ENCODE assay signal across 9 mouse cellular contexts in the genomic region with DNA sequence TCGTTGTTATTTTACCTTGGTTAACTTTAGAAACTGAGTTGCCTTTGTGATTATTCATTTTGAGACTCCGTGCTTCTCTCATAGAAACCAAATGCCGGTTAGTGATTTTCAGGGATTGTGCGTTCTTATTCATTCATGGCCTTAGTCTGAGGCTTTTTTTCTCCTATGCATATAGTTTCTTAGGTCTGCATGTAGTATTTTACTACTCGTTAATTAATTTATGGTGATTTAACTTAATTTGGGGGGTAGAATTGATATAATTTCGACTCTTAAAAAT. TPM values are rescaled to one million over a fixed set of nuclear protein-coding genes. Genes with fewer than 3 reads are reported as not detected.
DNase-seq lines count a peak whose midpoint lies in the region; ATAC-seq lines count a peak whose summit lies in the region.
"Had no signal": no experiment of that assay in that cellular context is flagged by ENCODE, and none has a peak within 500 bp of the region (broad histone marks: within the 10 kb centered on the region; RNA-seq: fewer than 3 reads in every experiment).

No protein-coding gene starts in this region.

- WGBS in lung, embryonic 15.5 days, result 3% methylated on average over 6 of the region's 6 CpGs
- WGBS in forebrain, embryonic 12.5 days, result 1% methylated on average over 6 of the region's 6 CpGs
- WGBS in limb, embryonic 12.5 days, result 4% methylated on average over 6 of the region's 6 CpGs
- WGBS in stomach, embryonic 14.5 days, result 5% methylated on average over 6 of the region's 6 CpGs

- peak overlapping the region; percentile 69 for H3K4me3 ChIP-seq in lung, embryonic 15.5 days
- peak overlapping the region; percentile 64 for H3K4me3 ChIP-seq in forebrain, embryonic 12.5 days (replicated peaks)
- peak overlapping the region; percentile 66 for H3K4me3 ChIP-seq in limb, embryonic 12.5 days (replicated peaks)
- H3K4me3 ChIP-seq in stomach, embryonic 14.5 days (ENCODE audit: low read depth, low read length), result peak overlapping the region; percentile 62

- H3K36me3 ChIP-seq in lung, embryonic 15.5 days, result no peaks in the 10 kb centered on the region
- H3K36me3 ChIP-seq in forebrain, embryonic 12.5 days (replicated peaks), result no peaks in the 10 kb centered on the region
- H3K36me3 ChIP-seq in limb, embryonic 12.5 days, result no peaks in the 10 kb centered on the region
- H3K36me3 ChIP-seq in stomach, embryonic 14.5 days (ENCODE audit: control insufficient read depth, insufficient read depth, low read length), result no peaks in the 10 kb centered on the region

- no peak for ATAC-seq in lung, embryonic 15.5 days (ENCODE audit: borderline replicate concordance, extremely low read depth, low FRiP score, low TSS enrichment)
- ATAC-seq in forebrain, embryonic 12.5 days (ENCODE audit: low FRiP score), result no peak
- no peak for ATAC-seq in limb, embryonic 12.5 days (ENCODE audit: insufficient number of reproducible peaks, insufficient read depth, low FRiP score, low TSS enrichment, low read depth)
- no peak for ATAC-seq in stomach, embryonic 14.5 days (ENCODE audit: insufficient number of reproducible peaks, insufficient read depth, low FRiP score, low read depth)
- no peak for ATAC-seq in granulocyte monocyte progenitor cell, adult 5-6 weeks (replicated peaks; ENCODE audit: poor library complexity, severe bottlenecking)

- H3K27ac ChIP-seq in lung, embryonic 15.5 days, result peak overlapping the region; percentile 99
- H3K27ac ChIP-seq in forebrain, embryonic 12.5 days, result peak overlapping the region; percentile 100
- H3K27ac ChIP-seq in limb, embryonic 12.5 days, result peak overlapping the region; percentile 100; the same call in 1 of the 2 replicates
- no peak overlapping the region for H3K27ac ChIP-seq in stomach, embryonic 14.5 days (ENCODE audit: low read length)

- peaks cover 7% of the 10 kb centered on the region; the same call in 1 of the 2 replicates for H3K4me1 ChIP-seq in lung, embryonic 15.5 days
- peaks cover 9% of the 10 kb centered on the region for H3K4me1 ChIP-seq in forebrain, embryonic 12.5 days
- H3K4me1 ChIP-seq in limb, embryonic 12.5 days (replicated peaks), result peaks cover 4% of the 10 kb centered on the region
- H3K4me1 ChIP-seq in stomach, embryonic 14.5 days (ENCODE audit: control insufficient read depth, insufficient read depth, low read length), result peaks cover 3% of the 10 kb centered on the region; the same call in 1 of the 2 replicates

- no peaks in the 10 kb centered on the region for H3K9me3 ChIP-seq in lung, embryonic 15.5 days
- no peaks in the 10 kb centered on the region for H3K9me3 ChIP-seq in forebrain, embryonic 12.5 days
- no peaks in the 10 kb centered on the region for H3K9me3 ChIP-seq in limb, embryonic 12.5 days
- H3K9me3 ChIP-seq in stomach, embryonic 14.5 days (ENCODE audit: control insufficient read depth, low read depth, low read length), result no peaks in the 10 kb centered on the region

- DNase-seq in lung, adult 18-20 months, result no peak
- DNase-seq in urinary bladder, postnatal 25 days (ENCODE audit: low spot score), result no peak
- no peak for DNase-seq in left cerebral cortex, adult 11 months (ENCODE audit: low spot score)

- H3K27me3 ChIP-seq in lung, embryonic 15.5 days, result no peaks in the 10 kb centered on the region
- no peaks in the 10 kb centered on the region for H3K27me3 ChIP-seq in forebrain, embryonic 12.5 days
- no peaks in the 10 kb centered on the region for H3K27me3 ChIP-seq in limb, embryonic 12.5 days
- H3K27me3 ChIP-seq in stomach, embryonic 14.5 days (ENCODE audit: control insufficient read depth, insufficient read depth, low read length), result no peaks in the 10 kb centered on the region

- H3K9ac ChIP-seq in lung, embryonic 15.5 days, result peak overlapping the region; percentile 79
- H3K9ac ChIP-seq in forebrain, embryonic 12.5 days, result peak overlapping the region; percentile 95
- peak overlapping the region; percentile 95 for H3K9ac ChIP-seq in limb, embryonic 12.5 days (replicated peaks)
- H3K9ac ChIP-seq in stomach, embryonic 14.5 days (replicated peaks; ENCODE audit: low read depth, low read length), result peak overlapping the region; percentile 70

- peak overlapping the region; percentile 68 for H3K4me2 ChIP-seq in lung, embryonic 15.5 days
- H3K4me2 ChIP-seq in forebrain, embryonic 12.5 days, result peak overlapping the region; percentile 76
- peak overlapping the region; percentile 73 for H3K4me2 ChIP-seq in limb, embryonic 12.5 days
- peak overlapping the region; percentile 50 for H3K4me2 ChIP-seq in stomach, embryonic 14.5 days (replicated peaks; ENCODE audit: low read depth, low read length)

RNA-seq across cellular contexts. Expression of a gene that starts 1.4 kb away (rescaled TPM):
- polyA plus RNA-seq in lung, embryonic 15.5 days (2015; fragmentation: Nextera tagmentation; extraction: Ambion mirVana), result 24.5 and 24.6 TPM in 2 replicates
- polyA plus RNA-seq in forebrain, embryonic 12.5 days (2016; fragmentation: Nextera tagmentation; extraction: Ambion mirVana), result 93.5 and 100 TPM in 2 replicates
- 45.2 and 50.7 TPM in 2 replicates for polyA plus RNA-seq in limb, embryonic 12.5 days (2016; fragmentation: Nextera tagmentation; extraction: Ambion mirVana)
- 21.6 and 24.6 TPM in 2 replicates for polyA plus RNA-seq in stomach, embryonic 14.5 days (2014; fragmentation: Nextera tagmentation; extraction: Ambion mirVana)
- 0.39 TPM in 1 of 2 replicates, not detected in the other for total RNA-seq in granulocyte monocyte progenitor cell, adult 5-6 weeks (2014; fragmentation: Nextera tagmentation)
- 0.30 TPM in 1 of 2 replicates, not detected in the other for total RNA-seq in granulocyte monocyte progenitor cell, adult 5-6 weeks (2017)

RNA-seq across cellular contexts. Expression of a gene that starts 49.6 kb away (rescaled TPM):
- not detected in 2 replicates for polyA plus RNA-seq in lung, embryonic 15.5 days (2015; fragmentation: Nextera tagmentation; extraction: Ambion mirVana)
- not detected in 2 replicates for polyA plus RNA-seq in forebrain, embryonic 12.5 days (2016; fragmentation: Nextera tagmentation; extraction: Ambion mirVana)
- polyA plus RNA-seq in limb, embryonic 12.5 days (2016; fragmentation: Nextera tagmentation; extraction: Ambion mirVana), result not detected in 2 replicates
- polyA plus RNA-seq in stomach, embryonic 14.5 days (2014; fragmentation: Nextera tagmentation; extraction: Ambion mirVana), result not detected in 2 replicates
- total RNA-seq in granulocyte monocyte progenitor cell, adult 5-6 weeks (2014; fragmentation: Nextera tagmentation), result not detected in 2 replicates
- total RNA-seq in granulocyte monocyte progenitor cell, adult 5-6 weeks (2017), result 0.26 TPM in 2 replicates
- total RNA-seq: hematopoietic stem cell, adult 5-6 weeks had no signal

RNA-seq across cellular contexts. Expression of a gene that starts 49.6 kb away (rescaled TPM):
- not detected in 2 replicates for polyA plus RNA-seq in lung, embryonic 15.5 days (2015; fragmentation: Nextera tagmentation; extraction: Ambion mirVana)
- not detected in 2 replicates for polyA plus RNA-seq in forebrain, embryonic 12.5 days (2016; fragmentation: Nextera tagmentation; extraction: Ambion mirVana)
- polyA plus RNA-seq in limb, embryonic 12.5 days (2016; fragmentation: Nextera tagmentation; extraction: Ambion mirVana), result not detected in 2 replicates
- not detected in 2 replicates for polyA plus RNA-seq in stomach, embryonic 14.5 days (2014; fragmentation: Nextera tagmentation; extraction: Ambion mirVana)
- total RNA-seq in granulocyte monocyte progenitor cell, adult 5-6 weeks (2014; fragmentation: Nextera tagmentation), result not detected in 2 replicates
- not detected in 2 replicates for total RNA-seq in granulocyte monocyte progenitor cell, adult 5-6 weeks (2017)
- total RNA-seq: hematopoietic stem cell, adult 5-6 weeks had no signal

RNA-seq across cellular contexts. Expression of a gene that starts 55.4 kb away (rescaled TPM):
- polyA plus RNA-seq in lung, embryonic 15.5 days (2015; fragmentation: Nextera tagmentation; extraction: Ambion mirVana), result 10.6 and 13.3 TPM in 2 replicates
- 0.22 TPM in 1 of 2 replicates, not detected in the other for polyA plus RNA-seq in forebrain, embryonic 12.5 days (2016; fragmentation: Nextera tagmentation; extraction: Ambion mirVana)
- 0.10 and 0.16 TPM in 2 replicates for polyA plus RNA-seq in limb, embryonic 12.5 days (2016; fragmentation: Nextera tagmentation; extraction: Ambion mirVana)
- 50.2 and 51.7 TPM in 2 replicates for polyA plus RNA-seq in stomach, embryonic 14.5 days (2014; fragmentation: Nextera tagmentation; extraction: Ambion mirVana)
- total RNA-seq in granulocyte monocyte progenitor cell, adult 5-6 weeks (2014; fragmentation: Nextera tagmentation), result not detected in 2 replicates
- total RNA-seq in granulocyte monocyte progenitor cell, adult 5-6 weeks (2017), result not detected in 2 replicates
- total RNA-seq: hematopoietic stem cell, adult 5-6 weeks had no signal
